Mouse (Mus musculus) CH12.LX (cell line): ENCODE results near the gene Catsperb.
"Not testable (repeated sequence)": the region's sequence is repeated elsewhere in the genome, so short reads cannot be mapped to it uniquely, and the experiment has no call there.

Experiments
- CHD2 ChIP-seq: IDR thresholded peaks from 2 replicates; pipeline ENCODE4 v1.6.1; 2011; ENCODE audit warnings: low read length, improper control_type of control experiment
- CTCF ChIP-seq, 2 experiments: IDR thresholded peaks in 1 of 2; conservative IDR thresholded peaks in 1 of 2; 2 replicates each; pipeline ENCODE4 v1.5.1; 2011 to 2012; ENCODE audit warnings: low read depth in 2 of 2, low read length in 2 of 2, improper control_type of control experiment in 1 of 2, inconsistent platforms in 1 of 2, mild to moderate bottlenecking in 1 of 2, moderate library complexity in 1 of 2
- EP300 ChIP-seq: IDR thresholded peaks from 2 replicates; pipeline ENCODE4 v1.6.1; 2011; ENCODE audit warnings: low read length, improper control_type of control experiment
- GABPA ChIP-seq: IDR thresholded peaks from 2 replicates; pipeline ENCODE4 v1.6.1; 2012; ENCODE audit warnings: low read depth, low read length, improper control_type of control experiment, inconsistent platforms; ENCODE audit not compliant: insufficient replicate concordance
- HCFC1 ChIP-seq: IDR thresholded peaks from 2 replicates; pipeline ENCODE4 v1.6.1; 2012; ENCODE audit warnings: low read depth, mild to moderate bottlenecking, inconsistent platforms, low read length, improper control_type of control experiment
- JUND ChIP-seq: conservative IDR thresholded peaks from 2 replicates; pipeline ENCODE4 v1.6.1; 2011; ENCODE audit warnings: low read depth, low read length, improper control_type of control experiment
- KAT2A ChIP-seq: IDR thresholded peaks from 2 replicates; pipeline ENCODE4 v1.6.1; 2012; ENCODE audit warnings: low read length, improper control_type of control experiment, inconsistent platforms; ENCODE audit not compliant: insufficient replicate concordance
- MYC ChIP-seq: IDR thresholded peaks from 2 replicates; pipeline ENCODE4 v1.6.1; 2011; ENCODE audit warnings: low read depth, mild to moderate bottlenecking, improper control_type of control experiment, low read length
- PAX5 ChIP-seq: IDR thresholded peaks from 2 replicates; pipeline ENCODE4 v1.6.1; 2012; ENCODE audit warnings: low read length, inconsistent platforms, mixed read lengths
- POLR2A ChIP-seq: IDR thresholded peaks from 2 replicates; pipeline ENCODE4 v1.6.1; 2011; ENCODE audit warnings: low read depth, mild to moderate bottlenecking, improper control_type of control experiment, low read length
- POLR2AphosphoS2 ChIP-seq: IDR thresholded peaks from 2 replicates; pipeline ENCODE4 v1.6.1; 2011; ENCODE audit warnings: low read depth, low read length, improper control_type of control experiment
- USF1 ChIP-seq: IDR thresholded peaks from 2 replicates; pipeline ENCODE4 v1.6.1; 2014; ENCODE audit warnings: low read depth, mild to moderate bottlenecking, inconsistent platforms, low read length, improper control_type of control experiment
- ZMIZ1 ChIP-seq: IDR thresholded peaks from 2 replicates; pipeline ENCODE4 v1.6.1; 2012; ENCODE audit warnings: low read depth, mild to moderate bottlenecking, inconsistent platforms, low read length, improper control_type of control experiment

DNA sequence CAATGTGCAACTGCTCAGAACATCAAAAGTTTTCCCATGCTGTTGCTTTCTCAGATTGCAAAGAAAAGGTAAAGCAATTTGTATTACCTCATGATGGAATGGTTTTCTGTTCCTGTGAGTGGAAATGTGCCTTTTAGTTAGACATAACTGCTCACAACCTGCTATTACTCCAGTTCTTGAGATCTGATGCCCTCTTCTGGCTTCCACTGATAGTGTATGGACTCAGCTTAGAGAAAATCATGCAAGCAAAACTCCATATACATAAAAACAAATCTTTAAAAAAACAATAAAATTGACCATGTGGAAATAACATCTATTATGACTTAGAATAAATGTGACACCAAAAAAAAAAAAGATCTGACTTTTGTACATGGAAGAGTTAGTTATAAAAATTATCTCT is 202.2 kb downstream of the Catsperb start:
- not testable (repeated sequence) for TF ChIP-seq JUND, EP300, USF1, HCFC1, PAX5, POLR2AphosphoS2, KAT2A, MYC, POLR2A, ZMIZ1, CHD2, GABPA
- peak in 1 of 2 experiments; percentile 25; a peak in 2 of 4 replicates for TF ChIP-seq CTCF (conservative IDR thresholded peaks at IDR 0.05 in 1 of 2, IDR thresholded peaks at IDR 0.05 in 1 of 2; ENCODE audit: low read depth in 2 of 2, low read length in 2 of 2)
